In the genomic region with DNA sequence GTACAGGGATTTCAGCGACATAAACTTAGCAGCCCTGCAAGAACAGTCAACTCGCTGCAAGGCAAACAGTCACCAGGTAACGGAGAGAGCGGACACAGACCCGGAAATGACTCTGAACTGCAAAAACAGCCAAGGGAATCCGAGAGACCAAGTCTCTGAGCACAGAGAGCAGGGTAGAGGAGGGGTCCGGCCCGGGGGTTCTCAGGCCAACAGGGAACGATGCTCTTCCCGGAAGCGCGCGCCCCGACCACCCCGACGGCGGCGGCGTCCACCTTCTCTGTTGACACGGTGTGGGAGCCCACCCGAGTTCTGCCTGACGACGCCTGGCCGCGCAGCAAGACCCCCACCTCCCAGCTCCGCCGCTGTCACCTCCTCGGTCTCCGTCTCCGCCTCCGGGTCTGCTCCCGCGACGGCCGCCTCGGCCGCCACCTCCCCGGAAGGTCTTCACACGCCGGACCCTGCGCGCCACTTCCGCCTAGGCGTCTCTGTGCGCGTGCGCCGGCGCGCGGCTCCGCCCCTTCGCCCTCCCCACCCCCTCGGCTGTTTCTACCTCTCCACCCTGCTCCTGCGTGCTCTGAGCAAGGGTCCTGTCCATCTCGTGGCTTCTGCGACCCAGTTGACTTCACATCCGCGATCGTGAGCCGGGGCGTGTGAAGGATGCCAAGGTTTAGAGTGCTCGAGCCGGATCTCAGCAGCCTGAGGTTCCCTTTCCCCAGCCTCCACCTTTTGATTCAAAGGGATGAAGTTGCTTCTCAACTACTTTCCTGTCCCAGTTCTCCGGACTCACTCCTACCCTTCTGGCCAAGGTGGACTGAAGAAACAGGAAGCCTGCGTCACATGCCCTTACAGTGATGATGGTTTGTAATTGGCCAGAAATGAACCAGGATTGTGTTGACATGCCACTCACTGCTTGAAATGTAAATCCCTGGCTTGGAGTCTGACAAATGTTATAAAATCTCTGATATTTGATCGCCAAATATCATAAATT, we compare ENCODE assay signal across 8 mouse cellular contexts. TPM values are rescaled to one million over a fixed set of nuclear protein-coding genes. Genes with fewer than 3 reads are reported as not detected.
DNase-seq lines count a peak whose midpoint lies in the region; ATAC-seq and TF ChIP-seq lines count a peak whose summit lies in the region.

A gene (minus strand): TSS at position 813 of the 988 bp plus-strand sequence.

- peak; percentile 88 for DNase-seq in 416B (ENCODE audit: low read depth)
- peak; percentile 84 to 86 for DNase-seq in heart, adult 9 months (ENCODE audit: low spot score in 2 of 2)
- peak; percentile 90 for DNase-seq in liver
- peak; percentile 81 to 92 for DNase-seq in spleen, postnatal 4 days (ENCODE audit: low spot score in 2 of 2)

- H3K9ac ChIP-seq in embryonic facial prominence, embryonic 15.5 days = peak within 1 kb of the TSS; percentile 65
- H3K9ac ChIP-seq in kidney, embryonic 14.5 days (ENCODE audit: low read depth, low read length) = peak within 1 kb of the TSS; percentile 77

- 0 out of 2 replicates have a peak, but pooled peaks cover 3% of the 10 kb centered on the region for H3K36me3 ChIP-seq in embryonic facial prominence, embryonic 15.5 days
- H3K36me3 ChIP-seq in kidney, embryonic 14.5 days (ENCODE audit: control insufficient read depth, insufficient read depth, low read length) = peaks cover 3% of the 10 kb centered on the region; the same call in 1 of the 2 replicates

- H3K9me3 ChIP-seq in embryonic facial prominence, embryonic 15.5 days (replicated peaks) = no peaks in the 10 kb centered on the region
- no peaks in the 10 kb centered on the region for H3K9me3 ChIP-seq in kidney, embryonic 14.5 days (ENCODE audit: control insufficient read depth, low read length)

- peak within 1 kb of the TSS; percentile 95 for H3K4me3 ChIP-seq in bone marrow, adult 2 months (replicated peaks; ENCODE audit: control insufficient read depth, low read depth, low read length)
- peak within 1 kb of the TSS; percentile 85 for H3K4me3 ChIP-seq in embryonic facial prominence, embryonic 15.5 days (replicated peaks)
- H3K4me3 ChIP-seq in kidney, embryonic 14.5 days (ENCODE audit: low read length) = peak within 1 kb of the TSS; percentile 84

- no peaks in the 10 kb centered on the region for H3K27me3 ChIP-seq in embryonic facial prominence, embryonic 15.5 days
- no peaks in the 10 kb centered on the region for H3K27me3 ChIP-seq in kidney, embryonic 14.5 days (ENCODE audit: control insufficient read depth, insufficient read depth, low read length)

- ATAC-seq in embryonic facial prominence, embryonic 15.5 days (ENCODE audit: insufficient number of reproducible peaks, low FRiP score, low TSS enrichment, low read depth) = peak; percentile 96
- peak; percentile 99 for ATAC-seq in kidney, embryonic 14.5 days (ENCODE audit: low FRiP score, low TSS enrichment)
- ATAC-seq in monocyte, adult 5-6 weeks (replicated peaks; ENCODE audit: insufficient number of reproducible peaks, low FRiP score, low TSS enrichment, poor library complexity, severe bottlenecking) = peak; percentile 60

- H3K27ac ChIP-seq in bone marrow, adult 2 months (ENCODE audit: control insufficient read depth, insufficient read depth, low read depth, low read length, poor library complexity) = peak within 1 kb of the TSS; percentile 86
- H3K27ac ChIP-seq in embryonic facial prominence, embryonic 15.5 days (replicated peaks) = peak within 1 kb of the TSS; percentile 75
- peak within 1 kb of the TSS; percentile 62; the same call in 1 of the 2 replicates for H3K27ac ChIP-seq in kidney, embryonic 14.5 days (ENCODE audit: low read depth, low read length)

- peak; percentile 85 for TF ChIP-seq POLR2A in bone marrow, adult 2 months (IDR thresholded peaks at IDR 0.05; ENCODE audit: borderline replicate concordance, control insufficient read depth, low read depth, low read length)

- peak within 1 kb of the TSS; percentile 60 for H3K4me2 ChIP-seq in embryonic facial prominence, embryonic 15.5 days (replicated peaks)
- peak within 1 kb of the TSS; percentile 64 for H3K4me2 ChIP-seq in kidney, embryonic 14.5 days (replicated peaks; ENCODE audit: low read depth, low read length)

- under 1% methylated on average over 67 of the region's 67 CpGs for WGBS in bone marrow, adult 2 months
- WGBS in embryonic facial prominence, embryonic 15.5 days = under 1% methylated on average over 65 of the region's 67 CpGs
- WGBS in kidney, embryonic 14.5 days = 1% methylated on average over 60 of the region's 67 CpGs

- H3K4me1 ChIP-seq in bone marrow, adult 2 months (ENCODE audit: control insufficient read depth, insufficient read depth, low read length) = no peaks in the 10 kb centered on the region; the same call in 1 of the 2 replicates
- peaks cover 18% of the 10 kb centered on the region for H3K4me1 ChIP-seq in embryonic facial prominence, embryonic 15.5 days
- H3K4me1 ChIP-seq in kidney, embryonic 14.5 days (ENCODE audit: control insufficient read depth, insufficient read depth, low read length) = peaks cover 17% of the 10 kb centered on the region; the same call in 1 of the 2 replicates

- TF ChIP-seq CTCF in bone marrow, adult 2 months (IDR thresholded peaks at IDR 0.05; ENCODE audit: control insufficient read depth, insufficient read depth, low read length) = no peak

RNA-seq across cellular contexts. Expression of the gene that starts here (rescaled TPM):
- 14.0 and 21.8 TPM in 2 replicates for polyA plus RNA-seq in bone marrow, adult 2 months (2011; ENCODE audit: insufficient read depth, insufficient read length, low replicate concordance, missing spikeins)
- polyA plus RNA-seq in embryonic facial prominence, embryonic 15.5 days (2015; fragmentation: Nextera tagmentation; extraction: Ambion mirVana) = 35.4 and 38.2 TPM in 2 replicates
- polyA plus RNA-seq in kidney, embryonic 14.5 days (2014; fragmentation: Nextera tagmentation; extraction: Ambion mirVana) = 43.2 and 50.4 TPM in 2 replicates
- total RNA-seq in monocyte, adult 5-6 weeks (2017) = 53.4 to 68.6 TPM (median 65.8 TPM) in 3 replicates

Comparison
In these comparisons a context has a peak if more than half of its experiments do, and no peak if none do; other contexts are left out.
1. Peak in every context shown above with its lines: DNase-seq, ATAC-seq, H3K4me3 ChIP-seq and H3K27ac ChIP-seq.